Mouse (Mus musculus): ENCODE measurements around the gene Gstm7. TPM values are rescaled to one million over a fixed set of nuclear protein-coding genes. Genes with fewer than 3 reads are reported as not detected.

The Gstm7 gene
- polyA plus RNA-seq, 1 experiment from 2014 or later = 39.2 TPM

DNA sequence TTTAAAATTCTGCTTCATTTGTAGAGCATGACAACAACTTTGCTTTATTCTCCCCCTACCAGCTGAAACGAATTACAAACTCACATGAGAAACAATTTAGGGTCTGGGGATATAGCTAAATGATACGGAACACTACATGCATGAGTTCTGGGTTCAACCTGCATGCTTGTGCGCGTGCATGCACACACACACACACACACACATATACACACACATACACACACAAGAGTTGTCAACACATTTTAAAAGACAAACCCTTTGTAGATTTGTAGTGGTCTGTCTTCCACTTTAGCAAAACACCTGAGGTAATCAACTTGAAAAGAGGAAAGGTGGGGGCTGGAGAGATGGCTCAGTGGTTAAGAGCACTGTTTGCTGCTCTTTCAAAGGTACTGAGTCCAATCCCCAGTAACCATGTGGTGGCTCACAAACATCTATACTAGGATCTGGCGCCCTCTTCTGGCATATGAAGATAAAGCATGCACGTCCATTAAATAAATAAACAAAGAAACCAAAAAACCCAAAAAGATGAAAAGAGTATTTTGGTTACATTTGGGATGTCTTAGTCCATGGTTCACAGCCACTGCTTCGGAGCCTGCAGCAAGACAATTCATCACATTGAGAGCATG lies 13.7 kb downstream of the Gstm7 start:
- Histone ChIP-seq H3K9me3 (ENCODE audit: low read length) (no peaks in the 10 kb centered on the region), H3K4me3 (ENCODE audit: low read depth, low read length) (no peak overlapping the region), H3K4me2 (ENCODE audit: low read depth, low read length) (no peak overlapping the region), H3K27me3 (ENCODE audit: insufficient read depth, low read length) (no peaks in the 10 kb centered on the region), H3K36me3 (replicated peaks; ENCODE audit: insufficient read depth, low read length) (no peaks in the 10 kb centered on the region), H3K27ac (ENCODE audit: low read depth) (no peak overlapping the region), H3K9ac (replicated peaks) (no peak overlapping the region), H3K4me1 (ENCODE audit: insufficient read depth) (0 out of 2 replicates have a peak, but pooled peaks cover 2% of the 10 kb centered on the region)
- 46% methylated on average over 7 of the region's 7 CpGs for WGBS (ENCODE audit: insufficient replicate concordance)
- ATAC-seq (peak; percentile 58), DNase-seq (peak; percentile 57)
- TF ChIP-seq EP300 (IDR thresholded peaks at IDR 0.05; ENCODE audit: low read depth) (no peak), CTCF (IDR thresholded peaks at IDR 0.05; ENCODE audit: low read depth) (peak; percentile 83)

DNA sequence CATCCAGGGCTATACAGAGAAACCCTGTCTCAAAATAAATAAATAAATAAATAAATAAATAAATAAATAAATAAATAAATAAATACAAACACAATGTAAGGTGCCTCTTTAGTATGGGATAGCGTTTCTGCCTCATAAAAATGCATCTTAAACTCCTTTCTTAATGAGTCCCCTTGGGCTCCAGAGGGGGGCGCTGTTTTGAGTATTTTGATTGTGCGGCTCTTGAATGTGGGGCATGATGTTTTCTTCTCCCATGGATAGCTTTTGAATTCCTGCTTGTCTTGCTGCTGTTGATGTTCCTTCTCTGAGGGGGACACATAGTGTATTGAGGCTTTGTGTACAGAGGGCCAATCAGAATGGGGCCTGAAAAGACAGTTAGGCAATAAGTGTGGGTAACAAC lies 14.5 kb downstream of the Gstm7 start:
- peak; percentile 44 for TF ChIP-seq CTCF (IDR thresholded peaks at IDR 0.05; ENCODE audit: low read depth)
- TF ChIP-seq EP300 (IDR thresholded peaks at IDR 0.05; ENCODE audit: low read depth) = no peak
- Histone ChIP-seq H3K9ac (replicated peaks) (no peak overlapping the region), H3K9me3 (ENCODE audit: low read length) (no peaks in the 10 kb centered on the region), H3K27ac (ENCODE audit: low read depth) (no peak overlapping the region), H3K4me3 (ENCODE audit: low read depth, low read length) (no peak overlapping the region), H3K36me3 (replicated peaks; ENCODE audit: insufficient read depth, low read length) (no peaks in the 10 kb centered on the region), H3K4me2 (ENCODE audit: low read depth, low read length) (no peak overlapping the region), H3K4me1 (ENCODE audit: insufficient read depth) (0 out of 2 replicates have a peak, but pooled peaks cover 2% of the 10 kb centered on the region), H3K27me3 (ENCODE audit: insufficient read depth, low read length) (no peaks in the 10 kb centered on the region)
- ATAC-seq (no peak), DNase-seq (no peak)
- 84% methylated on average over 3 of the region's 3 CpGs for WGBS (ENCODE audit: insufficient replicate concordance)

DNA sequence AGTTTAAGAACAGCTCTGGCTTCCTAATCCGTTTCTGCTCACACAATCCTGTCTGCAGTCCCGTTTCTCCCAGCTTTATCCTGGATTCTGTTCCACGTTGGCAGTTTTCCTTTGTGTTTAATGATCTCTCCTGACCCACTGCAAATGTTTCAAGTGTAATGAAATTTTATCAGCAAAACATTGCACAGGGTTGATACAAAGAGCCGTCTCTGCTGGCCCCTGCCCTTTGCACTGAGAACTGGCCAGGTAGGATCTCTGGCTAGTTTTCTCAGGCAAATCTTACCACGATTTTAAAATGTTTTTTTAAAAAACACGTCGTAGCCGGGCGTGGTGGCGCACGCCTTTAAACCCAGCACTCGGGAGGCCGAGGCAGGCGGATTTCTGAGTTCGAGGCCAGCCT lies 14.9 kb downstream of the Gstm7 start:
- no peak overlapping the region for H3K27ac ChIP-seq (ENCODE audit: low read depth)
- no peaks in the 10 kb centered on the region for H3K36me3 ChIP-seq (replicated peaks; ENCODE audit: insufficient read depth, low read length)
- no peaks in the 10 kb centered on the region for H3K27me3 ChIP-seq (ENCODE audit: insufficient read depth, low read length)
- TF ChIP-seq CTCF (IDR thresholded peaks at IDR 0.05; ENCODE audit: low read depth) (no peak), EP300 (IDR thresholded peaks at IDR 0.05; ENCODE audit: low read depth) (no peak)
- H3K4me2 ChIP-seq (ENCODE audit: low read depth, low read length) = no peak overlapping the region
- no peak overlapping the region for H3K4me3 ChIP-seq (ENCODE audit: low read depth, low read length)
- no peak overlapping the region for H3K9ac ChIP-seq (replicated peaks)
- no peaks in the 10 kb centered on the region for H3K9me3 ChIP-seq (ENCODE audit: low read length)
- ATAC-seq = no peak
- H3K4me1 ChIP-seq (ENCODE audit: insufficient read depth) = 0 out of 2 replicates have a peak, but pooled peaks cover 2% of the 10 kb centered on the region
- no peak for DNase-seq
- 74% methylated on average over 15 of the region's 15 CpGs for WGBS (ENCODE audit: insufficient replicate concordance)

DNA sequence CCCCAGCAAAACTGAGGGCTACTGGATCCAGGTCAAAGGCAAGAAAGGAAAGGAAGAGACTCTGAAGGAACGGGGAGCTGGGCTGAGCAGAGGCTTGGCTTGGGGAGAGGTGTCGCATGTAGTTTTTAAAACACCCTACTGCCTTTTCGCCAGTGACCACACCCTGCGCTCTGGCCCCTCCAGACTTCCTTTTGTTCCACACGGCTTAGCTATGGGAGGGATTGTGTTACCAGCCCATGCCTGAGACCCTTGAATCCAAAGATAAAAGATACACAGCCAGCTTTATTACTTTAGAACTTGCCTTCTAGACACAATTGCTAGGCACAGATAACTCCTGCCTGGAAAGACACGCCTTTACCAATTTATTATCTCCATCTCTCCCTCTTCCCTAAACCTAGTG lies 25.7 kb downstream of the Gstm7 start:
- WGBS (ENCODE audit: insufficient replicate concordance) = 36% methylated on average over 6 of the region's 6 CpGs
- no peaks in the 10 kb centered on the region for H3K9me3 ChIP-seq (ENCODE audit: low read length)
- H3K27ac ChIP-seq (ENCODE audit: low read depth) = no peak overlapping the region
- ATAC-seq = no peak
- H3K4me2 ChIP-seq (ENCODE audit: low read depth, low read length) = no peak overlapping the region
- no peak overlapping the region for H3K4me3 ChIP-seq (ENCODE audit: low read depth, low read length)
- H3K27me3 ChIP-seq (ENCODE audit: insufficient read depth, low read length) = 0 out of 2 replicates have a peak, but pooled peaks cover 4% of the 10 kb centered on the region
- no peaks in the 10 kb centered on the region; the same call in 1 of the 2 replicates for H3K4me1 ChIP-seq (ENCODE audit: insufficient read depth)
- no peak for DNase-seq
- H3K36me3 ChIP-seq (replicated peaks; ENCODE audit: insufficient read depth, low read length) = no peaks in the 10 kb centered on the region
- TF ChIP-seq EP300 (IDR thresholded peaks at IDR 0.05; ENCODE audit: low read depth) (no peak), CTCF (IDR thresholded peaks at IDR 0.05; ENCODE audit: low read depth) (no peak)
- no peak overlapping the region for H3K9ac ChIP-seq (replicated peaks)

DNA sequence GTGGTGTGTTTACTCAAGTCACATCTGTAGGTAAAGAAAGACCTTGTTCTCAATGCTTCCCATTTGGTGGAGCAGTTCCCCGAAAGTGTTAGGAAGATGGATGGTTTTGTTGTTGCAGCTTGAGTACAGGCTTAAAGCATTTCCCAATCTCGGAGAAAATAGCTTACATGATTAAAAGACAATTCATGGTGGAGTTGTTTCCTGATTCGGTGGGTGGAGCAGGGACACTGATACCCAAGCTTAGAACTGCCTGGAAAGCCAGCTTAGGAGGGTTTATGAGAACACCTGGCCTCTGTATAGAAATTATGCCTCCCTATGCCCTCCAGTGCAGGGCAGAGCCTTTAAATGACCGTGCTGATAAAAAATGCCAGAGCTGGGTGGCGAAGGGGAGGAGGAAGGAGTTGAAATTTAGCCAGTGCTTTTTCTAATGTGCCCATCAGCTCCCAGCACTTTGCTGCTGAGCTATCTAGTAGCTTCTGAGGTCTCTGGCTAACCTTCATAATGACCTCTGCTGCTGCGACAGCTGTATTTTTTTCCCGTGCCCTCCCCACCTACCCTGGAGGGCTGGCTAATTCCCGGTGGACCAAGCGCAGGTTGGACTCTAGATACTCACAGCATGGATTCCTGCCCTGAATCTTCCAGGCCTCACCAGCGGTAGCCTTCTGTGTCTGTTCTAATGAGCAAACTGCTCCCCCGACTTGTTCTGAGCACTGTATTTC lies 30.5 kb downstream of the Gstm7 start:
- ATAC-seq = no peak

DNA sequence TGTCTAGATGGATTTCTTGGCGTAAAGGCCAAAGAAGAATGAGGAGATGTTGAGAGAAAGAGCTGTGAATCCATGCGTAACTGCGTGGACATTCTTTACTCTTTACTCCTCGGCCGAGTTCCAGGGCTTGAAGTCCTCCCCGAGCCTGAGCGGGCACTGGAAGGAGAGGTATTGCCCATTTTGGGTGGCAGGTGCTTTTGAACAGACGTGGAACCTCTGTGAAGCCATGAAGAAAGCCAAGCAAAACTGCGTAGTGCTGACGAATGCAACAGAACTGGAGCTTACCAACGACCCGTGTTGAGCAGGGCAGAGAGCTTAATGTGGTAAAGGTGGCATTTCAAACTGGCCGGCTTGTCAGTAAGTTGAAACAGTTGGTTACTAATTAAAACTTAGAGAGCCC lies 32.9 kb downstream of the Gstm7 start:
- TF ChIP-seq CTCF (IDR thresholded peaks at IDR 0.05; ENCODE audit: low read depth) (no peak), EP300 (IDR thresholded peaks at IDR 0.05; ENCODE audit: low read depth) (no peak)
- H3K4me2 ChIP-seq (ENCODE audit: low read depth, low read length) = no peak overlapping the region

More for the DNA sequence above, 30.5 kb downstream of the Gstm7 start:
- DNase-seq = no peak
- Histone ChIP-seq H3K27me3 (ENCODE audit: insufficient read depth, low read length) (0 out of 2 replicates have a peak, but pooled peaks cover 4% of the 10 kb centered on the region), H3K4me2 (ENCODE audit: low read depth, low read length) (no peak overlapping the region), H3K9me3 (ENCODE audit: low read length) (no peaks in the 10 kb centered on the region), H3K4me1 (ENCODE audit: insufficient read depth) (peaks cover 5% of the 10 kb centered on the region), H3K9ac (replicated peaks) (no peak overlapping the region), H3K36me3 (replicated peaks; ENCODE audit: insufficient read depth, low read length) (0 out of 2 replicates have a peak, but pooled peaks cover 3% of the 10 kb centered on the region), H3K4me3 (ENCODE audit: low read depth, low read length) (no peak overlapping the region), H3K27ac (ENCODE audit: low read depth) (no peak overlapping the region)
- TF ChIP-seq CTCF (IDR thresholded peaks at IDR 0.05; ENCODE audit: low read depth) (no peak), EP300 (IDR thresholded peaks at IDR 0.05; ENCODE audit: low read depth) (no peak)
- WGBS (ENCODE audit: insufficient replicate concordance) = 67% methylated on average over 11 of the region's 11 CpGs

More for the DNA sequence above, 32.9 kb downstream of the Gstm7 start:
- Histone ChIP-seq H3K9ac (replicated peaks) (no peak overlapping the region), H3K27me3 (ENCODE audit: insufficient read depth, low read length) (no peaks in the 10 kb centered on the region), H3K27ac (ENCODE audit: low read depth) (no peak overlapping the region), H3K4me3 (ENCODE audit: low read depth, low read length) (no peak overlapping the region), H3K36me3 (replicated peaks; ENCODE audit: insufficient read depth, low read length) (0 out of 2 replicates have a peak, but pooled peaks cover 3% of the 10 kb centered on the region), H3K9me3 (ENCODE audit: low read length) (no peaks in the 10 kb centered on the region), H3K4me1 (ENCODE audit: insufficient read depth) (peaks cover 15% of the 10 kb centered on the region)
- WGBS (ENCODE audit: insufficient replicate concordance) = 89% methylated on average over 13 of the region's 13 CpGs
- no peak for DNase-seq
- no peak for ATAC-seq

Measured in liver, postnatal 0 days (tissue).